Mouse (Mus musculus) brain, embryonic 14.5 days (tissue): ENCODE results near the gene Ccdc142. TPM values are rescaled to one million over a fixed set of nuclear protein-coding genes. Genes with fewer than 3 reads are reported as not detected.

Experiments
- DNase-seq: peaks from one replicate; pipeline ENCODE4 v3.0.0-alpha.2; 2011; ENCODE audit warnings: low read depth
- CTCF ChIP-seq: fragments of 200-500 bp; IDR thresholded peaks from 2 replicates; pipeline ENCODE4 v1.5.1; 2012; ENCODE audit warnings: inconsistent platforms, mild to moderate bottlenecking, moderate library complexity, borderline replicate concordance; ENCODE audit not compliant: insufficient read depth, insufficient read length; ENCODE audit errors: extremely low read depth
- POLR2A ChIP-seq: fragments of 200-500 bp; IDR thresholded peaks from 2 replicates; pipeline ENCODE4 v1.6.1; 2012; ENCODE audit warnings: mild to moderate bottlenecking, inconsistent platforms, borderline replicate concordance; ENCODE audit not compliant: poor library complexity, insufficient read depth, insufficient read length, severe bottlenecking; ENCODE audit errors: extremely low read depth
- polyA plus RNA-seq: library from polyadenylated mRNA; depleted of rRNA; stranded (reverse); fragments of >200 nt; gene quantifications from 2 replicates; pipeline ENCODE4 v1.2.3, GENCODE M21; 2012

Gene Ccdc142
- polyA plus RNA-seq, 1 experiment, result 10.4 TPM

DNA sequence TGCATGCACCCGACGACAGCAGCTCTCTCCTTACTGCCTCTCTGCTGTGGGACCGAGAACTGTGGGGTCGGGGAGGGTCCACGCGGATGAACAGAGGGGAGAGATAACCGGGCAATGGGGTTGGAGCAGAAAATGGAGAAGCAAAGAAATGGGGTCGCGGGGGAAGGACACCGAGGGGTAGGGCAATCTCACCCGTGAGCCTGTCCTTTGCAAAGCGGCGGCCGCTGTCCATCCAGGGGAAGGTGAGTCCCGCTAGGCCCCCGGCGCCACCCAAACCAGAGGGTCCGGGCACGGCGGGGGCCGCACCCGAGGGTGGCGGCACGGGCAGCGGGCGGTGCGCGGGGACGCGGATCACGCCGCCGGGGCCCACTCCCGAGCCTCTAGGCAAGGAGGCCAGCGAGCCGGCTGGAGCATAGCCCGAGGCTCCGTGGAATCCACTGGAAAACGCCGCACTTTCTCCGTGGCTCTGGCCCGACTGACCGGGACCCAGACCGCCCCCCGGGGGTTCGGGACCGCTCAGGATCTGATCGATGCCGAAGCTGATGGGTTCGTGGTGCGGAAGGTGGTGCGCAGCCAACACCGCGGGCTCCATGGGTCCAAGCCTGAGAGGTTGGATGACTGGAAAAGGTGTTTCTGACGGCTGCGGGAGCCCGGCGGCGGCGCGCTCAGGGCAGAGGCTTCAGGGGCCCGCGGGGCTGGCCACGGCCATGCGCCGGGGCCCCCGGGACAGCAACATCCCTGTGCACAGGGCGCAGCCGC, 31.7 kb upstream of the Ccdc142 start:
- TF ChIP-seq CTCF, result no peak
- TF ChIP-seq POLR2A, result no peak
- DNase-seq, result no peak

DNA sequence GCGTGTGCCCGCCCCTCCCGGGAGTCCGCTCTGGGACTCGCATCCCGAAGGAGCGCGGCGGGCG, 31.3 kb upstream of the Ccdc142 start, which contains the start of gene Tlx2:
TSS of gene Tlx2 (minus strand) at position 47 of the 64 bp plus-strand sequence.
- TF ChIP-seq CTCF (no peak), POLR2A (no peak)
- no peak for DNase-seq

DNA sequence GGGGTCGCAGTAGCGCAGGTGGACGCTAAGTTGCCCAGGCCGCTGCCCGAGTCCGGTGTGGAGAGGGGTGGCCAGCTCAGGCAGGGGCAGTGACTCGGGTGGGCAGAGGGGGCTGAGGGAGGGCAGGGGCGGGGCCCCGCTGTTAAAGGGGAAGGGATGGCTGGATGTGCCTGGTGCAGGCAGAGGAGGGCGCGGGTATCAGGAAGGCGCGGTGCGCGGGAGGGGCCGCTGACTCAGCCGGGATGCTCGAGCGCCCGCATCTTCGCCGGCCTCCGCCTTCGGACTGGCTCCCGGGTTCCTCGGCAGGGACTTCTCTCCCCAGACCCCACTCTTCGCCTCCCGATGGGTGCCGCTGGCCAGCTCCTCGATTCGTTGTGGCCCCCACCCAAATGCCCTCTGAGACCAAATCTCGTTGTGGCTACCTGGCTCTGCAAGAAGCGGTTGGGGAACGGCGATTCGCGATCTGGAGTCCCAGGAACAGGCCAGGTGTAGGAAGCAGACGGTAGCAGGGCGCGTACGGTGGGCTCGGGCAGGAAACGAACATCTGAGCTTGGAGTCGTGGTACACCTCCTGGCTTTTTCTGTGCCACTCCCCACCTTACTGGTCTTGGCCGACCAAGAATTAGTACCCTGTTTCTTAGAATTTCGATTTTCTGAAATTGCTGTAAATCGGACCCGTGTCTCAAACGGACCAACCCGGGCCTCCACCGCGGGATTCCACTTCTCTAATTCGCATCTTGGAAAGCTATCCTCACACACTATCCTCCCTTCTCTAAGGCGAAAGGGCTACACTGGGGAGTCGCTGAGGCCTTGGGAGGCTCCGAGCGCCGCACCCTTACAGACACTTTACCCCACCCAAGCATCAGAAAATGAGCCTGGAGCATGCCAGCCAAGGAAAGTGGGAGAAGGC, 30.8 kb upstream of the Ccdc142 start:
- TF ChIP-seq POLR2A, result no peak
- no peak for TF ChIP-seq CTCF
- peak; percentile 62 for DNase-seq

DNA sequence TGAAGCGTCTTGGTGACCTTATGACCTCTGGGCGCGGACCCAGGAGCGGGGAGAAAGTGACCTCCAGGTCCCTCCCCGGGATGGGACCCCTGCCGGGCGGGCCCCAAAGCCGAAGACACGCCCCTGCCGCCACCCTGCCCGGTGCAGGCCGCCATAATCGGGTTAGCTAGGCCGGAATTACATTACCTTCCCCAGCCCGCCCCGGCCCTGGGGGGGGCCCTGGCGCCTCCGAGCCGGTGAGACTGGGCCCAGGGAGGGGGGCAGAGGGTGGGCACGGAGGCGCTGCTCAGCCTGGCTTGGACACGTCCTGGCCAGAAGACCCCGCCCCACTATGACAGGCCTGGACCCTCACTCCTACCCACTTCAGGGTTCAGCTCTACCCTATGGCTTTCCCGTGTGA, 30.2 kb upstream of the Ccdc142 start:
- TF ChIP-seq CTCF, result no peak
- TF ChIP-seq POLR2A, result no peak
- DNase-seq, result no peak

DNA sequence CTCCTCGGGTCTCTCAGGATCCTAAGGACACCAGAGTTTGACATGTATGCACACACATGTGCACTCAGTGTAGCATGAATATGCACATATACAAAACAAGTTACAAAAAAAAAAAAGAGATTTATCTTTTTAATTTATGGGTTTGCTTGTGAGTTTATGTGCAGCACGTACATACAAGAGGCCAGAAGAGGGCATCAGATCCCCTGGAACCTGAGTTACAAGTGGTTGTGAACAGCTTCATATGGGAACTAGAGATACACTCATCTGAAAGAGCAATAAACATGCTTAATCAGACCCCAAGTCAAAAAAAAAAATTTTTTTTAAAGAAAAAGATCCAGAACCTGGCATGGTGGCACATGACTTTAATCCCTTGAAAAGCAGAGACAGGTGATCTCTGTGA, 26.4 kb upstream of the Ccdc142 start:
- TF ChIP-seq CTCF, result no peak
- TF ChIP-seq POLR2A, result no peak

DNA sequence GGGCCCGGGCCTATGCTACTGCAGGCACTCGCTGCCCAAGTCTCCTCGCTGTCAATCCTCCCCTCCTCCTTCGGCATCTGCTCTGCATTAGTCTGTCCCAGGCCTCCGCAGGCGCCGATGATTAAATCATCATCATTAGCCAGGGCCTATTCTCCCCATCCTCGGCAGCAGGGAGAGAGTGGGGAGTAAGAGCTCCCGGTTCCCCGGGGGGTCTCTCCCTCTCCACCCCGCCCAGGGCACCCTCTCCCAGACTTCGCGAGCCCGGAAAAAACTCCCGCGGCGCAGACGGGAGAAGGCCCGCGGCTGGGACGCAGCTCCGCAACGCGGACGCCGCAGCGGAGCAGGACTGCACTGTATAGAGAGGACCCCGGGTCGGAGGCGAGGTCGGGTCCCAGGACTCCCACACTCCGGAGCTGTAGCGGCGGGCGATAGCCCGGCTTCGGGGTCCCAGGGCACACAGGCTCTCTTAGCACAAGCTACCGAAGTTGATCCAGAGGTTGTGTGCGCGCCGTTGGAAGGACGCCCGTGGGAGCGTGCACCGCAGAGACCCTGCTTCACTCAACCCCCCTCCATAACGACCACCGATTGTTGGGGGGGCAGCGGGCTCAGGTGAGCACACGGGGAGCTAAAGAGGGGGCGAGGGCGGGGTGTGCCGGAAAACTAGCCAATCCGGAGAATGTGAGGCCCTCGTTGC, 23.6 kb upstream of the Ccdc142 start, which contains the start of gene Pcgf1:
TSS of gene Pcgf1 (plus strand) at position 240 of the 694 bp plus-strand sequence.
- peak; percentile 53 for DNase-seq
- no peak; the same call in 1 of the 2 replicates for TF ChIP-seq POLR2A
- TF ChIP-seq CTCF, result no peak

More for the DNA sequence above, 26.4 kb upstream of the Ccdc142 start:
- peak; percentile 32 for DNase-seq

DNA sequence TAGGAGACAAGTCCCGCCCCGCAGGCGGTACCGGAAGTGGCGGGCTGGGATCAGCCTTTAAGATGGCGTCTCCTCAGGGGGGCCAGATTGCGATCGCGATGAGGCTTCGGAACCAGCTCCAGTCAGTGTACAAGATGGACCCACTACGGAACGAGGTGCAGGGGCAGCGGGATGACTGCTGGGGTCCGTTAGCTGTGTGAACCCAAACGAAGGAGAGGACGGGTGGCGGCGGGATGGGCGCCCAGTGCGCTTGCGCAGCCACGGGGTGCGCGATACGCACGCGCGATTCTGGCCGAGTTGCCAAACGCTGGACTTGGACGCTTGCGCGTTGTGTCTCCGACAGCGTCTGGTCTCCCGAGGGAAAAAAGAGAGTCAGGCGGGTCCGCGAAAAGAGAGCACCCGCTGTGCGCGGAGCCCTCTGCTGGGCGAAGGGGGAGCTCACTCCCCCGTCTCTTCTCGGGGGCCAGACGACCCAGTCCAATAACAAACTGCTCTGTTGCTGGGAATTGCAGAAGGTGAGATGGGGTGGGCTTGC, 23.0 kb upstream of the Ccdc142 start:
- peak; percentile 99 for DNase-seq
- TF ChIP-seq CTCF, result peak; percentile 49; the same call in 1 of the 2 replicates
- TF ChIP-seq POLR2A, result 0 out of 2 replicates have a peak, but pooled peaks have one; percentile 20

DNA sequence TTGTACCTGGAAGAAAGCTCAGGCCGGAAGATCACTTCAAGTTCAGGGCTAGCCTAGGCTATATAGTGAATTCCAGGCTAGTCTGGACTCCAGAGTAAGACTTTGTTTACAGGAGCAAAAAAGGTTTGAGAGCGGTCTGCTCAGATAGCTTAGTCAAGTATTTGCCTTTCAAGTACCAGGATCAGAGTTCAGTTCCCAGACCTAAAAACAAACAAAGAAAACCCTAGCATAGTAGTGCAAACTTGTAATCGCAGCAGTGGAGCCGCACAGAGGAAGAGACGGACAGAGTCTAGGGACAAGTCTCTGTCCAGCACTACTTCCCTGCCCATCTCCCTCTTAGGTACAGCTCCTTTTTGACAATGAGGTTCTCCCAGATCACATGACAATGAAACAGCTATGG, 21.2 kb upstream of the Ccdc142 start:
- TF ChIP-seq POLR2A, result no peak
- no peak for TF ChIP-seq CTCF
- DNase-seq, result no peak

DNA sequence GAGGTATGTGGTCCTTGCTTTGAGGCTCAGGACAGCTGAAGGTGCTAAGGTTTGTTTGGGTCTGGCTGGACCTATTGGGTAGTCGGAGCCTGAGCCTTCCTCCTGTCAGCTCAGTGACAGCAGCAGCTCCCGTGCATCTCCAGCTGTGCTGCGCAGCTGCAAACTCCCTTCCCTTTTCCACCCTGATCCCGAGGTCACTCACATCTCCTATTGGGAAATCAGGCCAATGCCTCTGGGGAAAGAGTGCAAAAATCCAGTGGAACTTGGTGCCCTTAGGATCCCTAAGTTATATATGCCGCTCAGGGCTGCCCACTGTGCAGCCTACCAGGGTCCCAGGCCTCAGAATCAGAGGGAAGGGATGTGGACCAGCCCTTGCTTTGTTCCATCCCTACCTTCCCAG, 17.9 kb upstream of the Ccdc142 start:
- TF ChIP-seq POLR2A, result no peak
- TF ChIP-seq CTCF, result no peak
- no peak for DNase-seq

DNA sequence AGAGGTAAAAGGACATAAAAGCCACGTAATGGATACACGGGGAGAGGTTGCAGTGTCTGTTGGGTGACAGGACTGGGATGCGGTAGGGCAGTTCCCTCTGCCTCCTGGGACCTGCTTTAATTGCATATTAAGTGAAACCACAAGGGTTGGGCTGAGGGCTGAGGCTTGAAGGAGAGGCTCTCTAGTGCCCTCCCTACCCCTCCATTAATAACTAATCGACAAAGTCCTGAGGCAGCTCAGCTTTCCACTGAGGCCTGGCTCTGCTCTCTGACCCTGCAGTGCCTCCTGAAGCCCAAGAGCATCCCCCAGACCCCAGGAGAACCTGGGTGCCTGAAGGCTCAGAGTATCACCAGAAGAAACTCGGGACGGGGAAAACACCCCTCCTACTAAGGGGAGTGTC, 16.9 kb upstream of the Ccdc142 start:
- no peak for TF ChIP-seq POLR2A
- no peak for TF ChIP-seq CTCF
- no peak for DNase-seq

DNA sequence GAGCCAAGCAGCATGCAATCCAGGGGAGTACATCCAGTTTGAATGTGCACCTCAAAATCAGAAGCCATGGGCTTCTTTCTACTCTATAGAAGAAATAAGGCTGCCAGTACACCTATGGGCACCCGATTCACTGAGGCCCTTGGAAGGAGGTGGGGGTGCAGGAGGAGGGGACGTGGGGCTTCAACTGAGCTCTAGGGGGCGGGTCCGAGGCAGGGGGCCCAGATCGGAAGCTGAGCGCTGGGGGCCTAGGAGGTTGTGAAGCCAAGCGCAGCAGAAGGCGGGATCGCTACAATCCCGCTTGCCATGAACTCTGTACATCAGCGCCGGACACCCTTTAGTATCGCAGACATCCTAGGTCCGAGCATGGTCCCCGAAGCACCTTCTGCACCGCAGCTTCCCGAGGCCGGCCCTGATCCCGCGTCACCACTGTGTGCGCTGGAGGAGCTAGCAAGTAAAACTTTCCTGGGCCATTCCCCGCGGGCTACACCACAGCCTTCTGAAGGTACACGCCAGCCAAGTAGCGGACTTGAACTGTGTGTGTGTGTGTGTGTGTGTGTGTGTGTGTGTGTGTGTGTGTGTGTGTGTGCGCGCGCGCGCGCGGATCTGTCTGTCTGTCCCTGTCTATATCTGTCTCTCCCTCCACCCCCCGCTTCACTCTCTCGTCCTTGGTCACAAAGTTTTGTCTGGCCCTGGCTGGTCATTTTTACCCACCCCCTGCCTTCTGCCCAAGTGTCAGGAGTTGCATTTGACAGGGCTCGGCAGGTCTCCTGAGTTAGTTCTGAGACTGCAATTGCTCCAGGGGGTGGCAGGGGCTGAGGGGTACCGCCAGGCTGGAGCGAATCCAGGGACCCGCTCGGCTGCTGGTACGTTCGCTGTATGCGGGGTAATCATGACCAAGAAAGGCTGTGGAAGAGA, 15.0 kb upstream of the Ccdc142 start, which contains the start of gene Lbx2:
TSS of gene Lbx2 (plus strand) at position 247 of the 915 bp plus-strand sequence.
- TF ChIP-seq CTCF (no peak), POLR2A (no peak)
- DNase-seq, result no peak
